Mouse (Mus musculus) cerebral cortex, adult 2 months (tissue): ENCODE results near the gene Camta2.

Source experiments
- WGBS: fragments of 180-500 bp; shearing (Covaris S2); methylation state at CpG from one replicate; pipeline ENCODE4 v1.1.7; 2018; 5-methylcytosine and 5-hydroxymethylcytosine counted together

Gene Camta2

GRCm38 (mm10) chr11:70687601-70688199 lies at the start of gene Camta2:
Camta2 (minus strand) TSS chr11:70688105.
- under 1% methylated on average over 53 of the region's 55 CpGs for WGBS

GRCm38 (mm10) chr11:70733256-70733655 lies 45.4 kb upstream of the Camta2 start:
- WGBS: 78% methylated on average over 5 of the region's 5 CpGs

GRCm38 (mm10) chr11:70731178-70731577 lies 43.3 kb upstream of the Camta2 start:
- 11% methylated on average over 5 of the region's 5 CpGs for WGBS

GRCm38 (mm10) chr11:70730427-70731038 lies 42.6 kb upstream of the Camta2 start:
- 64% methylated on average over 9 of the region's 9 CpGs for WGBS

- 91% methylated on average over 5 of the region's 5 CpGs for WGBS
These were observed 39.5 kb upstream of the Camta2 start for GRCm38 (mm10) chr11:70727385-70727784.

GRCm38 (mm10) chr11:70726585-70726984 lies 38.7 kb upstream of the Camta2 start:
- 75% methylated on average over 2 of the region's 2 CpGs for WGBS

- 90% methylated on average over 9 of the region's 9 CpGs for WGBS
These were observed 36.8 kb upstream of the Camta2 start for GRCm38 (mm10) chr11:70724706-70725105.

GRCm38 (mm10) chr11:70721072-70721471 lies 33.2 kb upstream of the Camta2 start:
- 99% methylated on average over 3 of the region's 3 CpGs for WGBS

- 77% methylated on average over 3 of the region's 3 CpGs for WGBS
These were observed 32.7 kb upstream of the Camta2 start for GRCm38 (mm10) chr11:70720567-70720966.

GRCm38 (mm10) chr11:70718481-70718880 lies 30.6 kb upstream of the Camta2 start:
- WGBS: 78% methylated on average over 5 of the region's 5 CpGs

GRCm38 (mm10) chr11:70715832-70716231 lies 27.9 kb upstream of the Camta2 start:
- 61% methylated on average over 6 of the region's 6 CpGs for WGBS

- 88% methylated on average over 6 of the region's 6 CpGs for WGBS
These were observed 25.3 kb upstream of the Camta2 start for GRCm38 (mm10) chr11:70713222-70713621.

GRCm38 (mm10) chr11:70711026-70711425 lies 23.1 kb upstream of the Camta2 start:
- WGBS: 65% methylated on average over 10 of the region's 10 CpGs

- 80% methylated on average over 3 of the region's 3 CpGs for WGBS
These were observed 18.2 kb upstream of the Camta2 start for GRCm38 (mm10) chr11:70706127-70706526.

- 21% methylated on average over 6 of the region's 6 CpGs for WGBS
These were observed 14.9 kb upstream of the Camta2 start for GRCm38 (mm10) chr11:70702781-70703180.

- WGBS: 39% methylated on average over 6 of the region's 6 CpGs
These were observed 14.3 kb upstream of the Camta2 start for GRCm38 (mm10) chr11:70701984-70702733.

- WGBS: 11% methylated on average over 10 of the region's 10 CpGs
These were observed 13.5 kb upstream of the Camta2 start for GRCm38 (mm10) chr11:70701221-70701955.

- 0% methylated on average over 34 of the region's 34 CpGs for WGBS
These were observed 12.7 kb upstream of the Camta2 start for GRCm38 (mm10) chr11:70700613-70701012.

GRCm38 (mm10) chr11:70699722-70700556 lies 12.0 kb upstream of the Camta2 start, which contains the start of the genes Inca1 and Kif1c:
Inca1 (minus strand) TSS chr11:70700155.
Kif1c (plus strand) TSS chr11:70700548.
- WGBS: under 1% methylated on average over 69 of the region's 69 CpGs

- 60% methylated on average over 2 of the region's 2 CpGs for WGBS
These were observed 11.1 kb upstream of the Camta2 start for GRCm38 (mm10) chr11:70699051-70699450.

GRCm38 (mm10) chr11:70697376-70697775 lies 9.5 kb upstream of the Camta2 start:
- 72% methylated on average over 3 of the region's 3 CpGs for WGBS
